Mouse (Mus musculus) thymus, postnatal 0 days (tissue): Measurements from ENCODE around the gene Bicra. TPM values are rescaled to one million over a fixed set of nuclear protein-coding genes. Genes with fewer than 3 reads are reported as not detected.

Source experiments
- DNase-seq: peaks from one replicate; pipeline ENCODE4 v3.0.0-alpha.2; 2015; ENCODE audit warnings: low spot score
- polyA plus RNA-seq: library from polyadenylated mRNA; unstranded; fragments of >200 nt; fragmentation: Nextera tagmentation; extraction: Ambion mirVana; gene quantifications from 2 replicates; pipeline ENCODE4 v1.2.1, GENCODE M21; 2015

The Bicra gene
- polyA plus RNA-seq, 1 experiment from 2014 or later = 4.9 TPM

GRCm38 (mm10) chr7:16048675-16049575 lies 1.2 kb upstream of the Bicra start:
- DNase-seq = peak; percentile 35

DNA sequence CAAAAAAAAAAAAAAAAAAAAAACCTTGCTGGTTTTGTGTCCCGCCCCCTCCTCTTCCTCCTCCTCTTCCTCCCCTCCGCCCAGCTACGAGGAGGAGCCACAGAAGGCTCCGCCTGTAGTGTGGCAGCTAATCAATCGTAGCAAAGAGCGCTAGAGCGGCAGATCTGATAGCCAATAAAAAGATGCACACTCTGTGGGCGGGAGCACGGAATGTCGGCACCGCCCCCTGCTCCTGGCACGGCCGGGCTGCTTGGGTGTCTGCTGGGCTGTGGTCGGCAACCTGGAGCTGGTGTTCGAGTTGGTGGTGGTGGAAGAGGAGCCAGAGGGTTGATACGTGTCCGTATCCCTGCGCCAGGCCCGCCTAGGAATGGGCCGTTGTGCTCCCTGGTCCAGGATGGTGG lies 443 bp upstream of the Bicra start:
- peak; percentile 98 for DNase-seq

DNA sequence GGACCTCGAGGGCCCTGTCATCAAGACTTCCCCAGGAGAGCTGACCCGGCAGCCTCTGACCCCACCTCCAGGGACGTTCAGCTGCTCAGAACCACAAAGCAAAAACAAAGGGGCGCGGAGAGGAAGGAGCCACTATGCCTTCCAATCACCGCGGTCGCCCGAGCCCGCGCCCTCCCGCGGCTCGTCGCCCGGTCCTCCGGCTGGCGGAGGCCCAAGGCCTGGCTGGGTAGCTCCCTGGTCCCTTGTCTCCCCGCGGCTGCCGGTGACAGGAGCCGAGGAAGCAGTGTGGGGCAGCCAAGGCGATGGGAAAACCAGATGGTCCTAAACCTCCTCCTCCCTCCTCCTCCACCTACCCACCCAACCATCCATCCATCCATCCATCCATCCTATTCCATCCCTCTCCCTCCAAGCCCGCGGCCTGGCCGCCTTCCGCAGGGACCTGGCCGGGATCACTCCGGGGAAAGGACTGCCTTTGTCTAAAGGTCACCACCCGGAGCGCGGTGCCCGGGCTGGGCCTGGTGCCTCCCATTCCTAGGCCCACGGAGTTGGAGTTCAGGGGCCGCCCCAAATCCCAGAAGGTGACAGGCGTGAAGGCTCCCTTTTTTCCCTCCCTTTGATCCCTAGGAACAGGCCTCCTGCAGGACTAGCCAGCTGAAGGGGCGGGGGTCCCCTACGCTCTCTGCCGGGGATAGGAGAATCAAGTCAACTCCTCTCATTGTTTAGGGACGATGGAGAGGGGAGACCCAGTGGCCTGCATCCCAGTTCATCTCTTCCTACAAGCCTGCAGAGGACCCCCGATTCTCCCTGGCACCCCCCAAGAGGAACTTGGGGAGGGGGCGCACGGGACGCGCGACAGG lies 1.0 kb downstream of the Bicra start:
- DNase-seq = peak; percentile 75

GRCm38 (mm10) chr7:16046101-16046480 lies 1.6 kb downstream of the Bicra start:
- DNase-seq = peak; percentile 93

DNA sequence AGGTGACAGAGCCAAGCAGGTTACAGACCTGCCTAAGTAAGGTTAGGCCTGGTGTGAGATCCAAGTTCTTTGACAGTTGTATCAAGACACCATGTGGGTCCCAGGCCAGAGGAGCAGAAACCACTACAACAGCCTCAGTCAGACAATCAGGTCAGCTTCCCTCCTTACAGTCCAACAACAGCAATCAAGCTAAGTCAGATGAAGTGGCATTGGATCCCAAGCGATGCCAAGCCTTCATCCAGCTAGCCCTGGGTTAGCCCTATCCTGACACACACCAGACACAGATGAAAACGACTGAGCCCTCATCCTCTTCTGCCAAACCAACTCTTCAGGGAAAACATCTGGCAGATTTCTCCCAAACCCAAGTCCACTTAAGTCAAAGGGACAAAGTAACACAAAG lies 2.2 kb downstream of the Bicra start:
- peak; percentile 25 for DNase-seq

DNA sequence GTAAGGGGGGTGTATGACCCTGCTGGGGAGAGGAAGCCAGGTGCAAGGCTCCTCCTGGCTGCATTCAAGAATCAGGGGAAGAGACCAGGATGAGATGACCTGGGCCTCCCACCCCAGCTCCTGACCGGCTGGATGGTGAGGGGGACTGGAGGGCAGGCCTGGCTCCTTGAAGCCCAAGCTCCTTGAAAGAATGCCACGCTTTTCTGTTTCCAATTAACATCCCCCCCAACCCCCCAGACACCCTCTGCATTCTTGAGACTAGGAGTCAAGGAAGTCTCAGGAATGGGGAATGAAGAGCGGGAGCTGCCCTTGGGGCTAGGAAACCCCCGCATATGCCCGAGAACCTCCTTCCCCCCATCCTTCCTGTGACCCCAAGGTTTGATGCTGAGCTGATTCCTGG lies 3.2 kb downstream of the Bicra start:
- no peak for DNase-seq

- DNase-seq = no peak
Measured at GRCm38 (mm10) chr7:16043861-16044435, 3.8 kb downstream of the Bicra start.

- no peak for DNase-seq
Measured at GRCm38 (mm10) chr7:16042850-16043775, 4.6 kb downstream of the Bicra start.

GRCm38 (mm10) chr7:16041208-16041607 lies 6.5 kb downstream of the Bicra start:
- DNase-seq = no peak

DNA sequence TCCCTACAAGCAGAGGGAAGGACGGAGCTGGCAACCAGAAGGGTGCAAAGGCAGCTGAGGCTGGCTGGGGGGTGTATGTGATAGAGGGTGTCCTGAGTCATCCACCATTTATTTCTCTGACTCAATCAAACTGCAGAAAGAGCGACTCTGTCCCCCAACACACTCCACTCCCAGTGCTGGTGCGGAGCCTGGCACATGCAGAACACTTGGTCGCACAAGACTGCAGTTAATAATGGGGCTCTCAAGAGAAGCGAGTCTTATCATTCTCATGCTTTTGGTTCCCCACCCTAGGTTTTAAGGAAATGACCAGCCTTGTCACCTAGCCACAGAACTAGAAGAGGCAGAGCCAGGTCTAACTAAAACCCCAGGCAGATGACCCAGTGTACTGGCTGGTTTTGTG lies 8.4 kb downstream of the Bicra start:
- DNase-seq = no peak

DNA sequence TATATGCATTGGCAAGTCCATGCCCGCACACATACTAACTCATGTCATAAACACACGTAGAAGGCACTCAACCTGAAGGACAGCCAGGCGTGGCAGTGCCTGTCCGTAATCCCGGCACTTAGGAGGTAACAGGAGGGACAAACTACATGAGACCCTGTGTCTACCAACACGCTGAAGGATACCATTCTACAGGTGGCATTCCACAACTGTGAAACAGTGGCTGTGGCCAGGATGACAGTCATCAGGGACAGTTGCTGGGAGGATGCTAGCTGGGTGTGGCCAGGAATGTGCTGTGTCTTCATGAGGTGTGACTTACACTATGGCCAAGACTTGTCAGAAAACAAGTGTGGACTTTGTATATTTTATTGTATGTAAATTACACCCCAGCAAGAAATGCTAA lies 10.7 kb downstream of the Bicra start:
- DNase-seq = no peak

DNA sequence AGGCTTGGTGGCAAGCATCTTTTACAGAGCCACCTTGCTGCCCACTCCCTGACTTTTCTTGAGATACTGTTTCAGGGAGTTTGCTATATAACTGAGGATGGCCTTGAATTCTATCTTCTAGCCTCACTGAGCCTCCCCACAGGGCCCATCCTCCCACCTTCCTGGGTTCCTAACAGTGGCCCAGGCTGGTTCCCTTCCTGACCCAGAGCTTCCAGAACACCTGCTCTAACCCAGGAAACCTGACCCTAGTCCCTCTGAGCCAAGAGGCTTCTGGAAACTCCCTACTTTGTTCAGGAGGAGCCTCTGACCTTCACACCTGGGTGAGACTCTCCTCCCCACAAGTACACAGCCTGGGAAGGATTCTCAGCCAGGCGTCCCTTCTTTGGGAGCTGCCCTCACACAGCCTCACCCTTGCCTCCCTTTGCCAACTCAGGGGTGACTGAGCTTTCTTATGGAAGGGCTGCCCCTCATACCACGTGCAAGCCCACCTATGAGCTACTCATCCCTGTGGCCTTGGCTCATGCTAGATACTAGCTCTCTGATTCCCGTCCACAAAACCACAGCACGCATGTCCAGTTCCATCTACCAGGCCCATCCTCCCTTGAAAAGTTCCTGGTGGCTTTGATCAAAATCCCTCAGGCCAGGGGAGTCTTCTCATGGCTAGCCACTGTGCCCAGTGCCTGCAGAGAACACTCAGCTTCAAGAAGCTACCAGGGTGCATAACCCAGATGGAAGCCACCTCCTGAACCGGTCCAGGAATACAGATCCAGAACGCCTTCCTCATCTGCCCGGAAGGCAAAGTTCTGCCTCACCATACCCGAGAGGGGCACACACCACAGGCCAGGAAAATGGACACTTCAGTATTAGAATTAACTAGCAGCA lies 13.9 kb downstream of the Bicra start:
- no peak for DNase-seq

- DNase-seq = no peak
Measured at GRCm38 (mm10) chr7:16033059-16033458, 14.7 kb downstream of the Bicra start.

DNA sequence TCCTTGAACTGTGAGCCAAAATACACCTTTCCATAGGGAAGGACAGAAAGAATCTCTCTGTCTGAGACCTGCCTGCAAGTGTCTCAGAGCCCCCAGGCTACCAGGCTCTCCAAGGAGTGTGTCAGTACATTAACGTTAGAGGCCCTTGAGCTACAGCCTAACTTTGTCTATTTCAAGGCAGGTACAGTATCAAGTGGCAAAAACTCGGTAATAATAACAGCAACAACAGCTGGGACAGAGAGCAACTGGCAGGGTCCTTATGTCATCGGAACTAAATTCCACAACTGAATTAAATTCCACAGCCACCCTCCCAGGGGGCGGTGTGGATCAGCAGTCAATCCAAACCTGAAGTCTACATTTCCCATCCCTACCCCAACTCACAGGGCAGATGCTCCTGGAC lies 16.6 kb downstream of the Bicra start:
- no peak for DNase-seq

DNA sequence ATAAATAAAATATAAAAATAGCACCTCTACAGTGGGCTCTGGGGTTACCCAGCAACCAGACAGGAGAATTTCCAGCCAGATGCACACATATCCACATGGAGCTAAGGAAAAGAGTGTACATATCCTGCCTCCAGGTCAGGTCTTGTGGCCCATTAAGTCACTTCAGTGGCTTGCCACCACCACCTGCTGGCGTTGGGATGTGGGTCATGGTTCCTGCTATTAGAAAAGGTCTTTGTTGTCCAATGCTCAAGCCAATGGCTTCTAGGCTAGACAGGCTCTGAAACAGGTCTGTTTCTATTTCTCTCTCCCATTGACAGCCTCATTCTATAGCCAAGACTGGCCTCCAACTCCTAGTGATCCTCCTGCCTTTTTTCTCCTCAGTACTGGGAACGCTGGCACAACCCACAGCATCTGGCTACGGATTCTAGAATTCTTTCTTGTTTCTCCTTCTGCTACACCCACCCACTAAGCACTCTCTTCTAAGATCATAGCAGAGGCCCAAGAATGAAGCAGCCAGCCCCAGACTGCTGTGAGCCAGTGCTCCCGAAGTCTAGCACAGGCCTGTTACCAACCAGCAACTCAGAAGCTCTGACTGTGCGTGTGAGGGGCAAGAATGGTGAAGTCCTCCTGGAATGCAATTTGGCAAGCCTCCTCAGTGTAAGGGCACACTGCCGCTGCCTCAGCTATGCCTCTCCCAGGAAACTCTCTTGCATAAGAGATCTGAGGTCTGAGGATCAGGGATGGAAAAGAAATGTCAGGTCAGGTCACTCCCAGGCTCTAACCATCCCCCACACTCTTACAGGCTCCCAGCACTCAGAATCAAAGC lies 19.4 kb downstream of the Bicra start:
- DNase-seq = no peak

- no peak for DNase-seq
Measured at GRCm38 (mm10) chr7:16024603-16025222, 23.0 kb downstream of the Bicra start.

DNA sequence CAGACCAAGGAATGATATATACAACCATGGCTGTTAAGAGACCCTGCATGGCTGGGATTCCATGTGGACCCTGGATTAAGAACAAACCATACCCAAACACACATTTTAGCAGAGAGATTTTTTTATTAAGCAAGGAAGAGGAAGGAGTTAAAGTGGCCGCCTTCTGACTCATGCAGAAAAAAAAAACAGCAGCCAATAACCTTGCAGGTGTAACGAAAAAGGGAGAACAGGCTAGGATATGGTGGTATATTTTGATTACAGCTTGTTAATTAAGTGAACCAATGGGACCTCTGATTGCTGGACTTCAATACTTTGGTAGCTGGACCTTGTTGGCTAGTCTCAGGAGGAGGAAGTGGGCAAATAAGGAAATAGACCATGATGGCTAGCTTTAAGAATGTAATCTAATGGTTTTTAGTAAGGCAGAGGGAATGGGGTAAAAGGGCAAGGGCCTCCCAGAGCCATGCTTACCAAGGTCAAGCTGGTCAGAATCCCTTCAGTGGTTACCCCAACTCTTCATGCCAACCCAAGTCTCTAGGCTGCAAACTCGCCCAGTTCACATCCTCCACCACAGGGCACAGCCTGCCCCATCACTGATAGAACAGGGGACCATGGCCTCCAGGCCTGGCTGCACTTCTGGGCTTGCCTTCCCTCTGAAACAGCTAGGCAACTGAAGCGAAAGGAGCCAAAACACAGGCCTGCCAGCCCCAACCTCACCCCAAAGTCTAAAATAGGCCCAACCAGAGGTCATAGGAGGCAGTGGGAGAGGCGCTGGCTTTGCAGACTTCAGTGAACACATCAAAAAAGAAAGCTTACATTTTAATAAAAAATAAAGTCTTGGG lies 28.2 kb downstream of the Bicra start:
- no peak for DNase-seq
